Mouse (Mus musculus) liver, embryonic 14.5 days (tissue): ENCODE measurements at regions not wholly inside any gene's neighbourhood (a gene's known extent, or its start where the extent isn't known, plus 50 kb on each side); places are given as distances from the start of the nearest gene placed in this dataset.

ENCODE experiments used
- ATAC-seq: fragments of 200-750 bp; cut with Nextera tagmentation; 2 replicates; pipeline ENCODE4 v1.8.0; 2017; ENCODE audit warnings: moderate number of reproducible peaks, mild to moderate bottlenecking, moderate library complexity; ENCODE audit not compliant: insufficient read depth
- DNase-seq, 3 experiments: peaks; one replicate each; pipeline ENCODE4 v3.0.0-alpha.2; 2012 to 2013; ENCODE audit warnings: low read depth in 3 of 3, low spot score in 3 of 3
- H3K27ac ChIP-seq: fragments of 300-500 bp; sonication (generic); 2 replicates; pipeline ENCODE4 v1.5.1; 2014; ENCODE audit warnings: moderate library complexity, mild to moderate bottlenecking, control low read depth, inconsistent platforms
- H3K27me3 ChIP-seq: fragments of 300-500 bp; sonication (generic); 2 replicates; pipeline ENCODE4 v1.6.1; 2014; ENCODE audit warnings: mild to moderate bottlenecking, low read length, moderate library complexity; ENCODE audit not compliant: control insufficient read depth, insufficient read depth
- H3K36me3 ChIP-seq: fragments of 300-500 bp; sonication (generic); replicated peaks from 2 replicates; pipeline ENCODE4 v1.6.1; 2014; ENCODE audit warnings: low read depth; ENCODE audit not compliant: control insufficient read depth, insufficient read depth
- H3K4me1 ChIP-seq, 2 experiments: fragments of 200-500 bp in 1 of 2; fragments of 300-500 bp in 1 of 2; sonication (generic) in 1 of 2; replicated peaks; 2 replicates each; pipeline ENCODE4 v1.6.1; 2012 to 2014; ENCODE audit warnings: antibody characterized with exemption in 1 of 2, inconsistent platforms in 1 of 2, low read length in 1 of 2; ENCODE audit not compliant: control insufficient read depth in 2 of 2, insufficient read depth in 2 of 2
- H3K4me2 ChIP-seq: fragments of 300-500 bp; sonication (generic); 2 replicates; pipeline ENCODE4 v1.6.1; 2014; ENCODE audit warnings: low read depth, mild to moderate bottlenecking, control low read depth, moderate library complexity
- H3K4me3 ChIP-seq, 2 experiments: fragments of 200-500 bp in 1 of 2; fragments of 300-500 bp in 1 of 2; sonication (generic) in 1 of 2; 2 replicates each; pipeline ENCODE4 v1.5.1; 2012 to 2014; ENCODE audit warnings: low read depth in 2 of 2, low read length in 2 of 2, mild to moderate bottlenecking in 2 of 2, control low read depth in 1 of 2, inconsistent platforms in 1 of 2, moderate library complexity in 1 of 2; ENCODE audit not compliant: insufficient read depth in 1 of 2
- H3K9ac ChIP-seq: fragments of 300-500 bp; sonication (generic); replicated peaks from 2 replicates; pipeline ENCODE4 v1.6.1; 2014; ENCODE audit warnings: mild to moderate bottlenecking, control low read depth, moderate library complexity
- H3K9me3 ChIP-seq: fragments of 300-500 bp; sonication (generic); 2 replicates; pipeline ENCODE4 v1.6.1; 2016; ENCODE audit warnings: low read length, mixed read lengths; ENCODE audit not compliant: control insufficient read depth
- CTCF ChIP-seq: IDR thresholded peaks from 2 replicates; pipeline ENCODE4 v1.5.1; 2016; ENCODE audit warnings: antibody characterized with exemption, low read depth, control low read depth
- EP300 ChIP-seq: IDR thresholded peaks from 2 replicates; pipeline ENCODE4 v1.6.1; 2016; ENCODE audit warnings: antibody characterized with exemption, low read depth
- WGBS: fragments of 180-500 bp; shearing (Covaris S2); extraction: QIAGEN DNeasy Blood & Tissue Kit; methylation state at CpG from one replicate; pipeline ENCODE4 v1.1.7; 2014; ENCODE audit not compliant: insufficient replicate concordance; 5-methylcytosine and 5-hydroxymethylcytosine counted together

GRCm38 (mm10) chr7:135878750-135879149 is 162.6 kb upstream of the Mki67 start:
- no peaks in the 10 kb centered on the region for H3K9me3 ChIP-seq
- no peaks in the 10 kb centered on the region for H3K36me3 ChIP-seq
- H3K27me3 ChIP-seq = no peaks in the 10 kb centered on the region
- H3K4me1 ChIP-seq = no peaks in the 10 kb centered on the region
- H3K27ac ChIP-seq = no peak overlapping the region
- no peak overlapping the region for H3K4me2 ChIP-seq
- DNase-seq (no peak), ATAC-seq (no peak)
- 61% methylated on average over 3 of the region's 3 CpGs for WGBS
- H3K4me3 ChIP-seq = no peak overlapping the region
- H3K9ac ChIP-seq = no peak overlapping the region
- TF ChIP-seq CTCF = no peak
- TF ChIP-seq EP300 = no peak

- Histone ChIP-seq H3K9ac (no peak overlapping the region), H3K36me3 (no peaks in the 10 kb centered on the region), H3K27ac (no peak overlapping the region), H3K9me3 (no peaks in the 10 kb centered on the region), H3K4me1 (no peaks in the 10 kb centered on the region), H3K4me3 (no peak overlapping the region), H3K4me2 (no peak overlapping the region), H3K27me3 (no peaks in the 10 kb centered on the region)
- TF ChIP-seq CTCF (no peak), EP300 (no peak)
- DNase-seq (no peak), ATAC-seq (no peak)
- 67% methylated on average over 9 of the region's 9 CpGs for WGBS
Observed at GRCm38 (mm10) chr7:135880446-135880845, 164.3 kb upstream of the Mki67 start.

GRCm38 (mm10) chr7:135882306-135882705 is 166.1 kb upstream of the Mki67 start:
- no peaks in the 10 kb centered on the region for H3K27me3 ChIP-seq
- no peaks in the 10 kb centered on the region for H3K36me3 ChIP-seq
- WGBS = 51% methylated on average over 4 of the region's 4 CpGs
- DNase-seq (no peak), ATAC-seq (no peak)
- H3K9me3 ChIP-seq = no peaks in the 10 kb centered on the region
- H3K27ac ChIP-seq = no peak overlapping the region
- no peak overlapping the region for H3K4me3 ChIP-seq
- no peak overlapping the region for H3K9ac ChIP-seq
- no peak overlapping the region for H3K4me2 ChIP-seq
- no peaks in the 10 kb centered on the region for H3K4me1 ChIP-seq
- TF ChIP-seq EP300 (no peak), CTCF (no peak)

GRCm38 (mm10) chr7:135888598-135888997 is 172.4 kb upstream of the Mki67 start:
- H3K4me1 ChIP-seq = no peaks in the 10 kb centered on the region
- no peak overlapping the region for H3K9ac ChIP-seq
- DNase-seq (no peak), ATAC-seq (no peak)
- no peaks in the 10 kb centered on the region for H3K36me3 ChIP-seq
- H3K9me3 ChIP-seq = no peaks in the 10 kb centered on the region
- no peak overlapping the region for H3K27ac ChIP-seq
- no peak overlapping the region for H3K4me2 ChIP-seq
- 47% methylated on average over 3 of the region's 3 CpGs for WGBS
- no peak overlapping the region for H3K4me3 ChIP-seq
- no peak for TF ChIP-seq EP300
- TF ChIP-seq CTCF = no peak
- no peaks in the 10 kb centered on the region for H3K27me3 ChIP-seq

GRCm38 (mm10) chr7:135889016-135889726 is 173.0 kb upstream of the Mki67 start:
- 14% methylated on average over 17 of the region's 17 CpGs for WGBS
- Histone ChIP-seq H3K36me3 (no peaks in the 10 kb centered on the region), H3K9ac (no peak overlapping the region), H3K9me3 (no peaks in the 10 kb centered on the region), H3K27me3 (no peaks in the 10 kb centered on the region), H3K4me1 (no peaks in the 10 kb centered on the region), H3K4me2 (no peak overlapping the region), H3K27ac (no peak overlapping the region), H3K4me3 (no peak overlapping the region)
- TF ChIP-seq CTCF (peak; percentile 37), EP300 (no peak)
- ATAC-seq = no peak
- no peak for DNase-seq
